Mouse (Mus musculus): ENCODE measurements around the gene Pes1.
"Not testable (repeated sequence)": the region's sequence is repeated elsewhere in the genome, so short reads cannot be mapped to it uniquely, and the experiment has no call there.

Pes1 gene

DNA sequence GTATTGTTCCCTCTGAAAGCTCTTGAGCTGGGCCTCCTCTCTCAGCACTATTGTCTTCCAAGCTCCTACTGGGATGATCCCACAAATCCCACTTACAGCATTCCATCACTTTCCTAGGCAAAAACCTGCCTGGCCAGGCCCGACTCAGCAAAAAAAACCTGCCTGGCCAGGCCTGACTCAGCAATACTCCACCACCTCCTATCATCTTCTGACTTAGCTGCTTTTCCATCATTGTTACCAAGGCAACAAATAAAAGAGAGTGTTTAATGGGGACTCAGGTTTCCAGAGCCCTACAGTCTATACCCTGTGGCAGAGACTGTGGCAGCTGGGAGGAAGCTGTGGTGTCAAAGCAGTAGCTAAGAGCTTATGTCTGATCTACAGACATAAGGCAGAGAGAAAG, 48.8 kb downstream of the Pes1 start:
- H3K27me3 ChIP-seq (ENCODE audit: control insufficient read depth, insufficient read depth, low read length, poor library complexity, severe bottlenecking): no peaks in the 10 kb centered on the region
- no peak for DNase-seq (ENCODE audit: low read depth, low spot score)

DNA sequence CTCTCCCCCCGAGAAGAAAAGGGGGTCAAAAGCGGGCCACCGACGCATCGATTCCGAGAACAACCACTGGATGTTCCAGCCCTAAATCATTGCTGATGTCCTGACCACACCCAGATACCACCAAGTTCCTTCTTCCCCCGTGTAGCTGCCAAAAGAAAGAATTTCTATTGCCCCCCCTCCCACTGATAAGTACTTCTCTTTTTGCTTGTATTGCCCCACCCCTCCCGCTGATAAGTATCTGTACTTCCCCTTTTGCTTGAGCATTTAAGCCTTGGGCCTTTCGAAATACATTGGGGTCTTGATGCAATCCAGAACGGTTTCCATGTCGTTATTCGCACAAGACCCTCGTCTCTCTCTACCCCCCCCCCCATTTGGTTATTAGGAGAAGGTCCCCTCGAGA, 52.0 kb downstream of the Pes1 start:
- not testable (repeated sequence) for H3K36me3 ChIP-seq (ENCODE audit: control insufficient read depth, insufficient read depth, low read length, poor library complexity, severe bottlenecking); H3K27me3 ChIP-seq (ENCODE audit: control insufficient read depth, insufficient read depth, low read length, poor library complexity, severe bottlenecking); DNase-seq (ENCODE audit: low read depth, low spot score)

More for the DNA sequence above, 48.8 kb downstream of the Pes1 start:
- no peaks in the 10 kb centered on the region for H3K36me3 ChIP-seq (ENCODE audit: control insufficient read depth, insufficient read depth, low read length, poor library complexity, severe bottlenecking)

- not testable (repeated sequence) for H3K27me3 ChIP-seq (ENCODE audit: control insufficient read depth, insufficient read depth, low read length, poor library complexity, severe bottlenecking); H3K36me3 ChIP-seq (ENCODE audit: control insufficient read depth, insufficient read depth, low read length, poor library complexity, severe bottlenecking); DNase-seq (ENCODE audit: low read depth, low spot score)
These were observed 58.3 kb downstream of the Pes1 start for GRCm38 (mm10) chr11:4022111-4022510.

DNA sequence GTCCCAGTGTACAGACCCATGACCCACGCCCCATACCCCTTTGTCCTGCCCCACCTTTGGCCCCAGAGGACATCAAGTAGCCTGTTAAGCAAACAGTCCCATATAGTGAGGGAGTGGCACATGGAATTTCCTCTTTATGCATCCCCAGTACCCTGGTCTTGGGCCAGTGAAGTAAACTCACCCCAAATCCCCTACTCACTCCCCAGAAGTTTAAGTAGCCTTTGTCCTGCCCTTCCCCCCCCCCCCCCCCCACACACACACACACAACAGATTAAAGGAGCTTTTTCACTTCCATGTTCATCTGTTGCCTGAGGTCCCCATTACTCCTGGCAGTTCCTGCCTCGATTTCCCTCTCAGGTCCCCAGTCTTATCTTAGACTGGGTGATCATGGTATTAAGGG, 59.5 kb downstream of the Pes1 start:
- H3K36me3 ChIP-seq (ENCODE audit: control insufficient read depth, insufficient read depth, low read length, poor library complexity, severe bottlenecking): no peaks in the 10 kb centered on the region
- no peaks in the 10 kb centered on the region for H3K27me3 ChIP-seq (ENCODE audit: control insufficient read depth, insufficient read depth, low read length, poor library complexity, severe bottlenecking)
- DNase-seq (ENCODE audit: low read depth, low spot score): no peak

DNA sequence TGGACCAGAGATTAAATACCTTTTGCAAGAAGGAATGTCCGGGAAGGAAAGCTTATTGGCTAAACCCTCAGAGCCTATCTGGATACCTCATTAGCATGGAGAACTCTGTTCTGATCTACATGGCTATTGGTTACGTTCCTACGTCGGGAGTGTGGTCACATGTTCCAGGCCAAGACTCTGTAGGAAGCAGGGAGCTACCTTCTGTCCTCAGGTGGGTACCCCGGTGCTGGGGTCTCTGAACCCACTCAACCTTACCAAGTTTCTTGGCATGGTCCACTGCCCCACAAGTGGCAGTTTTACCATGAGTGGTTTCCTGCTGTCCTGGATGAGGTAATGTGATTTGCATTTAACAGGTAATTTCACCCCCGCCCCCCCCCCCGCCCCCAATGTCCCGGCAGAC, 63.3 kb downstream of the Pes1 start:
- Histone ChIP-seq H3K36me3 (ENCODE audit: control insufficient read depth, insufficient read depth, low read length, poor library complexity, severe bottlenecking) (no peaks in the 10 kb centered on the region), H3K27me3 (ENCODE audit: control insufficient read depth, insufficient read depth, low read length, poor library complexity, severe bottlenecking) (no peaks in the 10 kb centered on the region)

DNA sequence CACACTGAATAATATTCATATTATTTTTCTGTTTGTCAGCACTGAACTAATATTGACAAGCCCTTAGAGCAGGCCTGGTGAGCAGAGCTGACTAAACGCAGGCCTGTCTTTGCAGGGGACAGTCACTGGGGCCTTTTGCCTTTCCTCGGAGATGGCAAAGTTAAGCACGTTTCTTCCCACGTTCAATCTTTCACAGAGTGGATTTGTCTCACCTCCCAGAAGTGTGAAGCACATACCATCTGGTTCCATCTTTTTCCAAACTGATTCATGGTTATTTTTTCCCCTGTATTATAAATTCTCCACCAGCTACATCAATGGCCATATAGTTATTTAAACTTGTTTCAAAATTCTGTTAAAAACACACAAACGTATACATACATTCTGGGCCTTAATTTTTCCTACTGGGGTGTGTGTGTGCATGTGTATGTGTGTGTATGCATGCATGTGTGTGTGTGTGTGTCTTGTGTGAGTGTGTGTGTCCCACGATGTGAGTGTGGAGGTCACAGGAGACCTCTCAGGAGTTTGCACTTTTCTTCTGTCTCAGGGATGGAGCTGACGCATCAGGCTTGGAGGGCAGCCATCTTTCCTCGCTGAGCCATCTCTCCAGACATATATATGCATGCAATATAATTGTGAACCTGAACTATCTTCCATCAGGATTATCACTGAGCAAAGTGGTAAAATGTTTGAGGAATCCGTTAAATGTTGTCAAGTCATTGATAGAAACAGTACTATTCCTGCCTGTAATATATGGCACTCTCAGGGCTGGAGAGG, 64.0 kb downstream of the Pes1 start:
- Histone ChIP-seq H3K27me3 (ENCODE audit: control insufficient read depth, insufficient read depth, low read length, poor library complexity, severe bottlenecking) (no peaks in the 10 kb centered on the region), H3K36me3 (ENCODE audit: control insufficient read depth, insufficient read depth, low read length, poor library complexity, severe bottlenecking) (no peaks in the 10 kb centered on the region)
- DNase-seq (ENCODE audit: low read depth, low spot score): no peak

More for the DNA sequence above, 63.3 kb downstream of the Pes1 start:
- no peak for DNase-seq (ENCODE audit: low read depth, low spot score)

DNA sequence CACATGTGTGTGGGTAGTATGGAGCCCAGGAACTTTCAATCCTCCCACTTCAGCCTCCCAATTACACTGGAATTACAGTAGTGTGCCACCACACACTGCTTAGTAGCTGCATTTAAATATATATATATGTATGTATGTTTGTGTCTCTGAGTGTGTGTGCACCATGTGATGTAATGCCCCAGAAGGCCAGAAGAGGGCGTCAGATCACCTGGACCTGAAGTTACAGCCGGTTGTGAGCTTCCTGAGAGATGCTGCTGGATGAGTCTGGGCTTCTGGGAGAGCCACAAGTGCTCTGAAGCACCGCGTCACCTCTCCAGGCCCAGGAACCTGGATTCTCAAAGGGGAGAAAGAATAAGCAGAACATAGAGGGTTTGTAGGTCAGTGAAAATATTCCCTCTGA, 65.6 kb downstream of the Pes1 start:
- Histone ChIP-seq H3K36me3 (ENCODE audit: control insufficient read depth, insufficient read depth, low read length, poor library complexity, severe bottlenecking) (no peaks in the 10 kb centered on the region), H3K27me3 (ENCODE audit: control insufficient read depth, insufficient read depth, low read length, poor library complexity, severe bottlenecking) (no peaks in the 10 kb centered on the region)
- DNase-seq (ENCODE audit: low read depth, low spot score): no peak

Data from splenic B cell, adult 2 months (primary cell).